Mouse (Mus musculus) embryonic fibroblast, embryonic 13.5 days (primary cell): ENCODE results near the gene Nipsnap3b.

Source experiments
- CTCF ChIP-seq: IDR thresholded peaks from 2 replicates; pipeline ENCODE4 v1.5.1; 2011; ENCODE audit warnings: mild to moderate bottlenecking, control low read depth, low read length, moderate library complexity, borderline replicate concordance; ENCODE audit not compliant: insufficient read depth
- POLR2A ChIP-seq: IDR thresholded peaks from 2 replicates; pipeline ENCODE4 v1.6.1; 2011; ENCODE audit warnings: low read depth, mild to moderate bottlenecking, control low read depth, low read length, moderate library complexity

DNA sequence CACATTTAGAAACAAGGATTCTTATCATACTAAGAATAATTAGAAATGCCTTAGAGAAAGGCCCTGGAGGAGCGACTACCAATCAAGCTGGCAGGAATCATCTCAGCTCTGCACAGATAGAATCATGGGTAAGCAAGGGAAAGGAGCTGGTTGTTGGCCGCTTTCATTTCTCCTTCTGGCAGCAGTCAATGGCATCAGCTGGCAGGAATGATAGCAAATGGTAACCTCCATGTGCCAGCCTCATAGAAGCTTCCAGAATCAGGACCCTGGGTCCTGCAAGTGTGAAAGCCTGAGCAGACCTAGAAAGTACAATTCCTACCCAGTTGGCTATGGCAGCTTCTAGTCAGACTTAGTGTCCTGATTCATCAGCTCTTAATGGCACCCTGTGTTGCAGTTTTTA, 25.4 kb upstream of the Nipsnap3b start:
- TF ChIP-seq CTCF (no peak), POLR2A (no peak)
